Mouse (Mus musculus) gastrocnemius, postnatal 25 days (tissue): ENCODE data around the gene A230072I06Rik. TPM values are rescaled to one million over a fixed set of nuclear protein-coding genes. Genes with fewer than 3 reads are reported as not detected.

ENCODE experiments used
- DNase-seq: peaks from one replicate; pipeline ENCODE4 v3.0.0; 2022
- total RNA-seq, 2 experiments: library from RNA; stranded (reverse); gene quantifications; 1 replicate in 1 of 2; 2 replicates in 1 of 2; pipeline ENCODE4 v1.2.3; 2021

A230072I06Rik gene
- total RNA-seq, 2 experiments from 2014 or later = not detected

- DNase-seq = no peak
Observed at GRCm38 (mm10) chr8:12323238-12323637, 44.6 kb downstream of the A230072I06Rik start.

GRCm38 (mm10) chr8:12324561-12324960, 45.9 kb downstream of the A230072I06Rik start:
- no peak for DNase-seq

- no peak for DNase-seq
Observed at GRCm38 (mm10) chr8:12324991-12325601, 46.5 kb downstream of the A230072I06Rik start.

- no peak for DNase-seq
Observed at GRCm38 (mm10) chr8:12327187-12327586, 48.6 kb downstream of the A230072I06Rik start.

GRCm38 (mm10) chr8:12327707-12328471, 49.3 kb downstream of the A230072I06Rik start:
- DNase-seq = no peak

- no peak for DNase-seq
Observed at GRCm38 (mm10) chr8:12328476-12328875, 49.9 kb downstream of the A230072I06Rik start.

- DNase-seq = no peak
Observed at GRCm38 (mm10) chr8:12330066-12330465, 51.4 kb downstream of the A230072I06Rik start.

Other genes starting within 250 kb of the A230072I06Rik start
- gene Sox1, start 116.5 kb downstream of the A230072I06Rik start, total RNA-seq = not detected